Mouse (Mus musculus): ENCODE results near the gene Trpm2.
A peak's percentile ranks its signal among the peaks of the same experiment; 100 is the strongest.

Trpm2 gene

DNA sequence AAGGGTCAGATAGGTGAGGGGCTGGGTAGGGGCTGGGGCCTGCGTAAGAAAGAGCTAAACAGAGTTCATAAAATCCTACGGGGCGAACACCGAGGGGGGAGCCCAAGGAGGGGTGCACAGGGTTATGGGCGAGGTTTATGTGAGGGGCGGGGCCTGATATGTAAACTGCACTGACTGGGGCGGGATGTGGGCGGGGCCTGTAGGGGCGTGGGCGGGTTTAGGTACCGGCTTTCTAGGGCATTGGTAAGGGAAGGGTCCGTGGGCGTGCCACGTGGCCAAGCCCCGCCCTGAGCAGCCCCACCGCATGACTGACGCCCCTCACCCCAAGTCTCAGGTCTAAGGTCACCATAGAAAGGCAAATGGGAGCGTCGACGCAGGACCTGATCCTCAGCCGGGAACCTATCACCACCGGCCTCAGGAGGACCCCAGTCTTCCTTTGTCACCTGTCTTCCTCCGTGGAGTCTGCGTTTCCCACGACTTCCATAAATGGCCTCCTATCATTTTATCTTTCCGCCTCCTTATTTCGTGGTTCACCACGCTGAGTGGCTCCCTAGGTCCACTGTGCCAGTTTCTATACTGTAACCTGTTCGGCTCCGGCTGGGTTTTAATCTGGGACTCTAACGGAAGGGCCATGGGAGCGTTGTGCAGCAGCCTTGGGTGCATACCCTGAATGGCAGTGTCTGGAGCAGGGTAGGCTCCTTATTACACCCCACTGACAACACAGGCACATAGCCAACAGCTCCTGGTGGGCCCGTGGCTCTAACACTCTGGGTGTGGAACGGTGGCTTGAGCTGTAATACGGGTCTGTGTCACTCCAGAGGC, 67.3 kb downstream of the Trpm2 start:
- DNase-seq (ENCODE audit: low read depth): peak; percentile 35

DNA sequence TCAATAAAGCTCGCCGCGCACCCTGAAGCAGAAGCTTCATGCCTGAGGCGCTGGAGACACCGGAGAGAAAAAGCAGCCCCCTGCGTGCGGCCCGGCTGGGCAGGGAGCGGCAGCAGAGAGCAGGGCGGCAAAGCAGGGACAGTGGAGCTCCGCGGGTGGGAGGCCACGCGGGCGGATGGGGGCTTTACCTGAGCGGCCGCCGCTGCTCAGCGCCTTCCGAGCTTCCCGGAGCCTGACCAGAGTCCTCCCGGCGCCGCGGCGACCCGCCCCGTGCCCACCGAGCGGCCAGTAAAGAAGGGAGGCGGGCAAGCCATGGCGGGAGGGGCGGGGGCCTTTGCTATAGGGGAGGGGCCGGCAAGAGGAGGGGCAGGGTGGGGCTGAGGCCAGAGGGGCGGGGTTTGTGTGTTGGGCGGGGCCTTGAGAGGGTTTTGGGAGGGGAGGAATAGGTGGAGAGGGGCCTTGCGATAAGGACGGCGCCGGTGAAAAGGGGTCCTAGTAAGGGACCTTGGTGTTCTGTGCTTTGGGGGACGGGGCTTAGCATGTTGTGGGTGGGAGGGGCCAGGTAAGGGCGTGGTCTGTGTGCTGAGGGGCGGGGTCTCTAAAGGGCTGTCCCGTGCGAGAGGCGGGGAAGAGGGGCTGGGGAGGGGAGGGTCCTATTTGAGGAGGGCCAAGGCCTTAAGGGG, 68.0 kb downstream of the Trpm2 start, which contains the start of gene Lrrc3:
Lrrc3 (minus strand) TSS at position 326 of the 683 bp plus-strand sequence.
- DNase-seq (ENCODE audit: low read depth): peak; percentile 7

DNA sequence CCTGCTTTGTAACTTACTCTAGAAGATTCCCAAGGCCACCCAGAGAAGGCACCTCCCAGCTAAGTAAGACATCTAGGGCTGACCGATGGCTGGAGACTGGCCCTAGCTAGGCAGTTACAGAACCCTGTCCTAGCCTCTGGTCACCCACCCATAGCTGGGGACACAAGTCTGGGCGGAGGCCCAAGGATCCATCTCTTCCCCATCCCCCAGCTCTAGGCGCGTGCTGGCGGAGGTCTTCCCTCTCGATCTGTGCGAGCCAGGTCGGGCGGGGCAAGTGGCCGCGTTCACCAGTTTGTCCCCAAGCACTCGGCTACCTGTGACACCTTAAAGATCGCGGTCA, 68.5 kb downstream of the Trpm2 start:
- no peak for DNase-seq (ENCODE audit: low read depth)

DNA sequence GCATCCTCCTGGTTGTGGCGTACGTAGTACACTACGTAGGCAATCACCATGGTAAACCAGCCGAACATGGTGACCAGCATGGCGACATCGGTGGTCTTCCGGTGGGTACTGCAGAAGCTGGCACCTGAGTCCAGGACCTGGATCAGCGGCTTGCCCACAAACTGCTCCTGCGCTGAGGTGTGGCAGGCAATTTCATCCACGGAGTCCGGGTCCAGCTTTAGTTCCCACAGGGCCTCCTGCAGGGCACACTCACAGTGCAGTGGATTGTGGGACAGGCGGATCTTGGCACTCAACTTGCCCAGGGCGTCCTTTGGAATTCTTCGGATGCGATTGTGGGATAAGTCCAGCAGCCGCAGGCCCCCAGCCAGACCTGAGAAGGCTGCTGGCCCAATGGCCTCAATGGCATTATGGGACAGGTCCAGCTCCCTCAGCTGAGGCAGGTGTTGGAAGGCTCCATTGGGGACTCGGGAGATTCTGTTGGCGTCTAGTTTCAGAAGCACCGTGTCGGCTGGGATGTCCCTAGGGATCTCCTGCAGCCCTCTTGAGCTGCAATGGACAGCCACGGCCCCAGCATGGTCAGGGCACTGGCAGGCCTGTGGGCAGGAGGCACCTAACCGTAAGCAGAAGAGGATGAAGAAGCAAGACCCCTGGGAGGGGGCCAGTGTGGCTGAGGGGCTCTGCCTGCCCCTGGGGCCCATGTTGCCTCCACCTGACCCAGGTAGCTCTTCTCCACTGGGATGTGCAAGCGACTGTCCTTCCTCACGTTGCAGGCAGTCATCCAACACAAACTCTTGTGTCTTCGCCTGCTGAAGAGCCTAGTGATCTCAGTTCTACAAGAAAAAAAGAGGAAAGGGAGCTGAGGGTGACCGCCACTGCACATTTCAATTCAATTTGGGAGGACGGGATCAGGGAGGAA, 69.2 kb downstream of the Trpm2 start:
- DNase-seq (ENCODE audit: low read depth): no peak

DNA sequence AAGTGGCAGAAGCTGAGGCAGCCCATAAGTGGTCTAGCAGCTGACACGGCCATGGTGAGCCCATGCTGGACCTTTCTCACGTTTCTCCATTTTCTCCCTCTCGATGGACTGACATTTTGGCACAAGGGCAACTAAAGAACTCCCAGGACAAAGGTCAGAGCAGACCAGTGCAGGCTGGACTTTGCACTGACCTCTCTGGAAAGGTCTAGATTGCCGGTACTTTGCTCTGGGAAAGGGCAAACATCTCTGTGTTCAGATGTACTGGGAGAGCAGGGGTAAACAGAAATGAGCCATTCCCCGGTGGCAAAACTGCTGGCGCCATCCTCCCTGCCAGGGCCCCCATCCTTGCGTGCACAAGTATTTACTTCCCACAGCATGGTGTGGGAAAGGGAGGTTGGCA, 70.2 kb downstream of the Trpm2 start:
- no peak for DNase-seq (ENCODE audit: low read depth)

DNA sequence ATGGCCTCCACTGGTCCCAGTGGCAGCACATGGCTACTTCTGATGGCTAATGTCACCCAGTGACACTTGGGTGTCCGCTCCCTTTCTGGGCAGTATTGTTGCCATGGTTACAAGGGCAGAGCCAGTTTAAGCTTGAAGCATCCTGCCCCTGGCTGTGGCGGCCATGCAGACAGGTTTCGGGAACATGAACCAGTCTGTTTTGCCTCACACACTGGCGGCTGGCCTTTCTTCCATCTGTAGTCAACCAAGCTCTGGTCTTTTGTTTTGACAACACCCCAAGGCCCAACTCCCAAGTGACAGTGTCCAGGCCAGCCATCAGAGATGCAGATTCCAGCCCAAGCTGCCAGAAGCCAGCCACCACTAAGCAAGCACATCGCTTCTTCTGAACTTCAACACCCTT, 74.8 kb downstream of the Trpm2 start:
- DNase-seq (ENCODE audit: low read depth): no peak

DNA sequence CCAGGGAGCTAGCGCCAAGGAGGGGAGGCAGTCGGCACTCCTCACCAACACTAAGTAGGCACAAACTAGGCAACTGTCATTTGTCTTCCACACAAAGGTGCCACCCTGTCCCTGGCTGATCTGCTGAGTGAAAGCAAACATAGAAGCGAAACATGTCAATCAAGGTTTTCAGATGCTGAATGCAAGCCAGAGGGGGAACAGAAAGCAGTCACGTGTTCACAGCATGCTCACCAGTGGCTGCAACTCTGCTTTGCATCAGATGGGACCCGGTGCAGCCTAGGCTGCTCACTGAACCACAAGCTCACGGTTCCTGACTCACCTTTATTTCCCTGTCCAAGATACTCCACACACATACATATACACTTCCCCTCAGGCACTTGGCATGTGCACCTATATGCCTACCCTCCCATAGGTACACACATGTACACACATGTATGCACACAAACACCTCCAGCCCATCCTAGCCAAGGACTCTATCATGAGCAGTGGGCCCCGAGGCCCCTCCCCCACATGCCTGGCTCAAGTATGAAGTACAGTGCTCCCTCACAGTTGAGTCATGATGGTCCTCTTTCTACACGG, 79.3 kb downstream of the Trpm2 start:
- DNase-seq (ENCODE audit: low read depth): no peak

DNA sequence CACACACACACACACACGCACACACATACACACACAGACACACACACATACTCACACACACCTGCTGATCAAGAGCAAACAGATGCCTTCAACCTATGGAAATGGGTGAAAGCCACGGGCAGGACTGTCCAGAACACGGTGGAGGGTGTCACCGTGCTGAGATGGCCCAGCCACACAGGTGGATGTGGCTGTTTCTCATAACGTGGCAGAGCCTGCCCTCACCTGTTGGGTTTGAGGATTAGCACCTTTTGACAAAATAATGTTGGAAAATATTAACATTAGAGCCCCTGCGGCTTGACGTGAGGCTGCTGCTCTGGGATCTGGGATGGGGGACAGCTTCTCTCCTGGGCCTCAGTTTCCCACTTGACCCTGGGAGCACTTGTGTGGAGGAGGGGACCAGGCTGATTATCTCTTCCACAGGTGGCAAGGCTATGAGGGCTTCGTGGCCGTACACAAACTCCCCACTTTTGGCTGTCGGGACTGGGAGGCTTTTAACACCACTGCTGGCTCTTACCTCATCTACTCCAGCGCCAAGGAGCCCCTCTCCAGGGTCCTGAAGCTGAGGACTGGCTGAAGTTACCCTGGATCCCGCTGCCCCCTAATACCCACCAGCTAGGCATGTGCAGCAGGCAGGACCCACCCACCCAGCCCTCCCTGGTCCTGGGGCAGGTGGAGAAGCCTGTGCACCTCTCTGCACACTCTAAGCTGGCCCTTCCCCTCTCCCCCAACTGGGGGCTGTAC, 84.2 kb downstream of the Trpm2 start:
- DNase-seq (ENCODE audit: low read depth): no peak

DNA sequence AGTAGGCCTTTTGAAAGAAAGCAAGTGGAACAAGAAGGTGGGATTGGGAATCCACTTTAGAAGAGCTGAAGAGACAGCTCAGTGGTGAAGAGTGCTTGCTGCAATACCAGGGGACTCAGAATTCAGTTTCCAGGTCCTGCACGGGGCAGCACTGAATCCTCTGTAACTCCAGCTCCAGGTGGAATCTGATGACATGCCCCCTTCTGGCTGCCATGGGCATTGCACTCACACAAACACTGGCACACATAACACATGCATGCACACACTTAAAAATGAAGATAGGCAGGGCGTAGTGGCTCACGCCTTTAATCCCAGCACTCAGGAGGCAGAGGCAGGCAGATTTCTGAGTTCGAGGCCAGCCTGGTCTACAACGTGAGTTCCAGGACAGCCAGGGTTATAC, 87.8 kb downstream of the Trpm2 start:
- DNase-seq (ENCODE audit: low read depth): no peak

DNA sequence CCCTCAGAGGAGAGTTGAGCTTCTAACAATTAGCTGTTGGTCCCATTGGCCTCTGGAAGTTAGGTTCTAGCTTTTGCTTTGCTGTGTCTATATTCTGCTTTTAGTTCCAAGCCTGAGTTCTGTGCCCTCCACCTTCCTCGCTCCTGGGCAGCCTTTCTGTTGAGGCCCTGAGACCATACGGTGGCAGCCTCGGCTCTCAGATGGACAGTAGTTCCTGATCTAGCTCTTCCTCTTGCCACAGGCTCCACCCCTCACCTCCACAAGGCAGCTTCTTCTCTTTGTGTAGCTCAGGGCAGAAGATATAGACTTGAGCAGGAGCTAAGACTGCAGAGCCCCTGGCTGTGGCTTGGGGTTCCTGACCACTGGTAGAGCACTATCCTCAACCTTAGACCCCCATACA, 90.1 kb downstream of the Trpm2 start:
- DNase-seq (ENCODE audit: low read depth): no peak

DNA sequence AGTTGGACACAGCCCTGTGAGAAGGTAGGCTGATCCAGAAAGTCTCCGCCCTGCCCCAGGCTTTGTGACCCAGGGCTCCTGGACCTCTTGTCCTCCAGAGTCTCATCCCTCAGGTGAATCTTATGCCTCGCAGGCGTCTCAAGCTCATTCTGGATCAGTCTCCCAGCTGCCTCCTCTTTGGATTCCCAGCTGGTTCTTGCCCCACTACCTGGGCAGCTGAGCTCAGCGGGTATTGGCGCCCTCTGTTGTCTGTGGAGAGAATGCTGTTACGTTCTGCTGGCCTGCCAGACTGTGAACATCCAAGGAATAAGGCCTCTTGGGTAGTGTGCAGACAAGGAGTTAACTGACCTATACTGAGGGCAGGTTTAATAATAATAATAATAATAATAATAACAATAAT, 91.4 kb downstream of the Trpm2 start:
- DNase-seq (ENCODE audit: low read depth): no peak

DNA sequence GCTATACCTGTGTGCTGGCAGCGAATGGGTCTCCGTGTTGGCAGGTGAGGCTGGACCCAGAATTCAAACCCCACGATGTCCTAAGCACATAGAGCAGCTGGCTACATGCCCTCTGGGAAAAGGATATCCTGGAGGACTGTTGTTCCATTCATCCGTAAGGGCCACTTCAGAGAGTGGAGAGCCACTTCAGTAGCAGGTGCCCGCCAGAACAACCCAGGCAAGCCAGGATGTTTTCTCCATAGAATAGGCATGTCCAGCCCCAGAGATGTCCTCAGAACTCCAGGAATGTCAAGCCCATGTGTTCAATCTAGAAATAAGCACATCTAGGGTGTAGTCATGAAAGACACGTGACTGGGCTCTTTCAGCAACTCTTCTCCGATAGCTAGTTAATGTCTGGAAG, 100.7 kb downstream of the Trpm2 start:
- DNase-seq (ENCODE audit: low read depth): no peak

DNA sequence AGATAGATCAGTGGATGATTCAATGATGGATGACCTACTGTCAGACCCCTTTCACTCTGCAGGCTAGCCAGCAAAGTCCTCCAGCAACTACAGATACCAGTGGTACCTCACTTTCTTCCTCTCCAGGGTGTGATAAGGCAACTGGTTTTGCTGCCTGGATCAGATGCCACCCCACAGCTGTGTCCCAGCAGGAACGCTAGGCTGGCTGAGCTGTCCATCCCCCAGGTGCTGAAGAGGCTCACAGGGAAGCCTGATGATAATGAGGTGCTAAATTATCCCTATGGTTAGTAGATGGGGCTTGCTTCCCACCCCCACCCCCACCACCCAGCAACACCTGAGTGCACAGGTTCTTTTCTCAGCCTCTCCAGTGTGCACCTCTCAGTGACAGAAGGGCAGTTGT, 102.8 kb downstream of the Trpm2 start:
- DNase-seq (ENCODE audit: low read depth): no peak

DNA sequence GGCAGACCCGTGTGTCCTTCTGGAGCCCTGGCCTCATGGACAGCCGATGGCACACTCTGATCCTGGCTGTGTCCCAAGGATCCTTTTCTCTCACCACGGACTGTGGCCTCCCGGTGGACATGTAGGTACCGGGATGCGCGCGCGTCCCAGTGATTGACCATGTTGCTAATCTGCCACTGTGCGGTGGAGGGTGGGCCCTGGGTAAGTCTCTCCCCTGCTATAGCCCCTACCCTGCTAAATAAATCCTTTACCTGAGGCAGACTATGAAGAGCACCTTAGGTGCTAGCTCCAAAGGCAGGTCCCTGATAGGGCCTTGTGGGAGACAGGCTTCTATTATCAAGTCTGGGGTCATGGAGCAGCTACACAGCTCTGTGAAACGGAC, 105.6 kb downstream of the Trpm2 start:
- DNase-seq (ENCODE audit: low read depth): peak; percentile 6

DNA sequence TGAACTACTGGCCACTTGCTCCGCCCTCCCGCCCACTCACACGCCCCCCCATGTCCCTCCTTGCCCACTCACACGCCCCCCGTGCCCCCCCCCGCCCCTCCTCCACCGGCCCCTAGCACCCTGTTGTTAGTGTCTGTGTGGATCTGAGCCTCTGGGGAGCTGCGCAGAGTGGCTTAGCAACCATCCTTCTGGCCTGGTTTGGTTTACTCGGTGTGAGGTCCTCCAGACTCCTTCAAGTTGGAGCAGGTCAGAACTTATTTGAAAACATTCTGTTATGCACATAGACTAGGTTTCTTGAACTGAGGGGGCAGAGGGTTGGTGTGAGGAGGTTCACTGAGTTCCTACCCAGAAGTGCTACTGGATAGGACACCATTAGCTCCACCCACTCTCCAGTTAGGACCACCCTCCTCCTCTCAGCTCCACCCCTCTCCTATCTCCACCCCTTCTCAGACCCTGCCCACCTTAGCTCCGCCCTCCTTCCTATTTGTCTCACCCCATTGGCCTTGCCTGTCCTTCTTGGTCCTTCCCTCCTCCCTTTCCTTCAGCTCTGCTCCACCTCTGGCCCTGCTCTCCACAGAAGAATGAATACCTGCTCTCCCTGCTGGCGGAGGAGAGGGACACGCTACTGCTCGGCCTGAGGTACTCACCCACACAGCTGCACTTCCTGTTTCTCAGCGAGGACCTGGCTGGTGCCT, 106.1 kb downstream of the Trpm2 start:
- peak; percentile 59 for DNase-seq (ENCODE audit: low read depth)

DNA sequence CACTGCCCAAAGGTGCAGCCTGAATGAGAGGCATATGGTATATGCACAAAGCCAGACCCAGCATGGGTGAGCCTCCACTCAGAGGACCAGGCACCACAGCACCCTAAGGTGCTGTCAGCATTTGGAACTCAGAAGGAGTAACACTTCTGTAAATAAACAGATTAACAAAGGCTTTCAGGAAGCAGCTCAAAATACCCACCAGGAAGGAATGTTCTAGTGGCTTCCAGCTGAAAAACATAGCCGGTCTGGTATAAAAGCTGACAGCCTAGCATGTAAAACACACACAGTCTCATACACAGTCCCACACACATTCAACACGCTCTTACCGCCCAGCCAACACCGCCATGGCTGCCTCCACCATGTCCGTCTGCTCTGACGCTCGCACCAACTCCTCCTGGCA, 108.7 kb downstream of the Trpm2 start, which contains the start of gene Gm3285:
Gm3285 (plus strand) TSS at position 301 of the 400 bp plus-strand sequence.
- no peak for DNase-seq (ENCODE audit: low read depth)
